Mouse (Mus musculus): Measurements from ENCODE around the gene Vps13c. TPM values are rescaled to one million over a fixed set of nuclear protein-coding genes. Genes with fewer than 3 reads are reported as not detected.

Gene Vps13c
- polyA plus RNA-seq, 1 experiment from 2014 or later: 4.0 TPM

DNA sequence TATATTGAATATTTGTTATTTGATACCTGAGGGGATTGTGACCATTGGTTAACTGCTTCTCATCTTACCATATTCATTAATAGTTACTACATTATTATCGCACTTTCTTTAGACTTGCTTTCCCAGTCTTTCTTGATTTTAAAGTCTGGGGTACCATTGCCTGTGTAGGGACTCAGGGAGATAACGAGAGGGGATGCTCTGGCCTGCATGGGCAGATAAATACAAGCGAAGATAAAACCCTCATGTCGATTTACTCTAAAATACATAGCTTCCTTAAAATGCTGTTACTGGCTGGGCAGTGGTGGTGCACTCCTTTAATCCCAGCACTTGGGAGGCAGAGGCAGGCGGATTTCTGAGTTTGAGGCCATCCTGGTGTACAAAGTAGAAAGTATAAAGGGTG is 23.1 kb downstream of the Vps13c start:
- Histone ChIP-seq H3K4me2 (no peak overlapping the region), H3K27me3 (replicated peaks) (no peaks in the 10 kb centered on the region), H3K4me1 (no peaks in the 10 kb centered on the region), H3K36me3 (peaks cover 17% of the 10 kb centered on the region), H3K27ac (replicated peaks) (no peak overlapping the region), H3K4me3 (no peak overlapping the region), H3K9me3 (no peaks in the 10 kb centered on the region), H3K9ac (no peak overlapping the region)
- no peak for ATAC-seq (ENCODE audit: extremely low read depth, insufficient number of reproducible peaks, low FRiP score, low TSS enrichment)
- 73% methylated on average over 5 of the region's 5 CpGs for WGBS

GRCm38 (mm10) chr9:67864011-67864410 is 23.8 kb downstream of the Vps13c start:
- Histone ChIP-seq H3K9me3 (no peaks in the 10 kb centered on the region), H3K27me3 (replicated peaks) (no peaks in the 10 kb centered on the region), H3K9ac (no peak overlapping the region), H3K27ac (replicated peaks) (no peak overlapping the region), H3K4me1 (peaks cover under 1% of the 10 kb centered on the region; the same call in 1 of the 2 replicates), H3K4me3 (no peak overlapping the region), H3K4me2 (no peak overlapping the region), H3K36me3 (peaks cover 11% of the 10 kb centered on the region; the same call in 1 of the 2 replicates)
- ATAC-seq (ENCODE audit: extremely low read depth, insufficient number of reproducible peaks, low FRiP score, low TSS enrichment): no peak
- 76% methylated on average over 4 of the region's 4 CpGs for WGBS

DNA sequence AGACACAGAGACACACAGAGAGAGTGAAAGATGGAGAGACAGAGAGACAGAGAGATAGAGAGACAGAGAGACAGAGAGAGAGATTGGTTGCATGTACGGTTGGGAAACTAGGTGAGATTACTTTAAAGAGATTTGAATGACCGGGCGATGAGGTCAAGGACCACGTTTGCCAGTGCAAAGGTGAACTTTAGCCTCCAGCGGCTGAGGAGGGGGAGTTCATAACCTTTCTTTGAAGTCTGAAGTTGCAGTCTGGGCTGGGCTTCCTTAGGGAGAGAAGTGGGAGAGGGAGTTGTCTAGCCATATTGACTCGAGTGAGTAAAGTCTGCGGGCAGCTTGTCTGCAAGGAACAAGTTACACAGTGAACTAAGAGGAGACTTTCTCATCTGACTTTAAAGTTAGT is 25.2 kb downstream of the Vps13c start:
- Histone ChIP-seq H3K9me3 (no peaks in the 10 kb centered on the region), H3K4me2 (no peak overlapping the region), H3K36me3 (peaks cover 6% of the 10 kb centered on the region; the same call in 1 of the 2 replicates), H3K27me3 (replicated peaks) (no peaks in the 10 kb centered on the region), H3K4me3 (no peak overlapping the region), H3K4me1 (peaks cover 13% of the 10 kb centered on the region), H3K27ac (replicated peaks) (no peak overlapping the region), H3K9ac (no peak overlapping the region)
- WGBS: 70% methylated on average over 7 of the region's 7 CpGs
- no peak for ATAC-seq (ENCODE audit: extremely low read depth, insufficient number of reproducible peaks, low FRiP score, low TSS enrichment)

DNA sequence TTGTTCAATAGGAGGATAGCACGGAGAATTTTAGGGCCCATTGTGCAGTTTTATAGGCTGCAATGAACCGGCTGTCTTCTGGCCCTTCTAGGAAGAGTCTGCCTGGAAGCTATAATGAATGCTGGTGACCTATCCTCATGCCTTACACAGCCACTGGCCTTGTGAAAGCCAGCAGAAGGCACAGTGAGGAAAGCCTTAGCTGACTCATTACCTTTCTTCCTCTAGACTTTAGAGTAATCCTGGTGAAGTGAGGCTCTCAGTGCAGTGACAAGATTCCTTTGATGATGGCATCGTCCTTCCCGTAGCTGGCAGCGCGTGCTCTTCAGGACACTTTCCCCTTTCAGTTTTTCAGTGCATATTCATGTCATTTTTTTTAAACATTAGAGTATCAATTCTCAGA is 27.2 kb downstream of the Vps13c start:
- WGBS: 80% methylated on average over 6 of the region's 6 CpGs
- H3K27ac ChIP-seq (replicated peaks): no peak overlapping the region
- ATAC-seq (ENCODE audit: extremely low read depth, insufficient number of reproducible peaks, low FRiP score, low TSS enrichment): no peak
- H3K36me3 ChIP-seq: 0 out of 2 replicates have a peak, but pooled peaks cover 7% of the 10 kb centered on the region
- H3K4me2 ChIP-seq: no peak overlapping the region
- peaks cover 13% of the 10 kb centered on the region for H3K4me1 ChIP-seq
- no peak overlapping the region for H3K9ac ChIP-seq
- H3K27me3 ChIP-seq (replicated peaks): no peaks in the 10 kb centered on the region
- no peaks in the 10 kb centered on the region for H3K9me3 ChIP-seq
- H3K4me3 ChIP-seq: no peak overlapping the region

GRCm38 (mm10) chr9:67869691-67870450 is 29.7 kb downstream of the Vps13c start:
- Histone ChIP-seq H3K9me3 (no peaks in the 10 kb centered on the region), H3K9ac (0 out of 2 replicates have a peak overlapping the region, but pooled peaks have one; percentile 30), H3K27me3 (replicated peaks) (no peaks in the 10 kb centered on the region), H3K4me1 (peaks cover 14% of the 10 kb centered on the region), H3K4me3 (no peak overlapping the region), H3K27ac (replicated peaks) (no peak overlapping the region), H3K36me3 (0 out of 2 replicates have a peak, but pooled peaks cover 9% of the 10 kb centered on the region), H3K4me2 (no peak overlapping the region)
- WGBS: 74% methylated on average over 16 of the region's 16 CpGs
- ATAC-seq (ENCODE audit: extremely low read depth, insufficient number of reproducible peaks, low FRiP score, low TSS enrichment): no peak

DNA sequence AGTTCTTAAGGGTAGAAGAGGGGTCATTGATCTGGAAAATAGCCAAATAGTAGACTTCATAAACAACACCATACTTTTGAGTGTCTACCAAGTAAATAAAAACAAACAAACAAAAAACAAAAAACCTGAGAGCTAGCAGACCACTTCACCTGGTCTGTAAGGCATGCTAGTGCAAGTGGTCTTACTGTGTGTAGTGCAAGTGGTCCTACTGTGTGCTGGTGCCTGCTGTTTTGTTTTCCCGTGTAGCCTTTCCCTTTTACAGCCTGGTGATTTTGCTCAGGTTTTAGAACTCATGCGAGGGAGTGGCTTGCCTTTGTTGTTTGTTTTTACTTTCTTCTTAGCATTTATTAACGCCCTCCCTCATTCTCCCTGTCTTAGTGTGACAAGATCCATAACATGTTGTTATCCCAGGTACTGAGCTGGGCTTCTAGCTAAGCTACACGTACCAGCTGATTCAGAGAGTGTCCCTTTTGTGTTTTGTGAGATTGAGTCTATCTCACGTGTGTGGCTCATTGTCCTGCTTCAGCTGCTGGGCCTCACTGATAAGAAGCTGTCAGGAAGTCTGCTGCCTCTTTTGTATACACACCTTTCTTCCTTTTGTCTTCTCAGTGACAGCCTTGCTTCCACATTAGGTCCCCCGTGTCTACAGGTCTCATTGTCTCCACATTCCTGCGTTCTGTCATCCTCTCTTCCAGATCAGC is 34.5 kb downstream of the Vps13c start:
- H3K36me3 ChIP-seq: peaks cover 25% of the 10 kb centered on the region; the same call in 1 of the 2 replicates
- no peak overlapping the region for H3K4me3 ChIP-seq
- H3K4me2 ChIP-seq: no peak overlapping the region
- H3K27me3 ChIP-seq (replicated peaks): no peaks in the 10 kb centered on the region
- H3K27ac ChIP-seq (replicated peaks): no peak overlapping the region; the same call in 1 of the 2 replicates
- no peaks in the 10 kb centered on the region for H3K9me3 ChIP-seq
- no peak overlapping the region for H3K9ac ChIP-seq
- ATAC-seq (ENCODE audit: extremely low read depth, insufficient number of reproducible peaks, low FRiP score, low TSS enrichment): no peak
- WGBS: 57% methylated on average over 7 of the region's 7 CpGs
- H3K4me1 ChIP-seq: peaks cover 9% of the 10 kb centered on the region

- H3K4me3 ChIP-seq: no peak overlapping the region
- no peak for ATAC-seq (ENCODE audit: extremely low read depth, insufficient number of reproducible peaks, low FRiP score, low TSS enrichment)
- WGBS: 31% methylated on average over 2 of the region's 2 CpGs
- no peak overlapping the region for H3K27ac ChIP-seq (replicated peaks)
- H3K36me3 ChIP-seq: peaks cover 28% of the 10 kb centered on the region
- H3K9ac ChIP-seq: no peak overlapping the region
- no peaks in the 10 kb centered on the region for H3K9me3 ChIP-seq
- H3K27me3 ChIP-seq (replicated peaks): no peaks in the 10 kb centered on the region
- 0 out of 2 replicates have a peak, but pooled peaks cover 3% of the 10 kb centered on the region for H3K4me1 ChIP-seq
- H3K4me2 ChIP-seq: no peak overlapping the region
Observed at GRCm38 (mm10) chr9:67875337-67875736, 35.1 kb downstream of the Vps13c start.

- H3K4me3 ChIP-seq: no peak overlapping the region
- H3K9me3 ChIP-seq: no peaks in the 10 kb centered on the region
- 0 out of 2 replicates have a peak, but pooled peaks cover 3% of the 10 kb centered on the region for H3K4me1 ChIP-seq
- ATAC-seq (ENCODE audit: extremely low read depth, insufficient number of reproducible peaks, low FRiP score, low TSS enrichment): no peak
- H3K9ac ChIP-seq: no peak overlapping the region
- no peak overlapping the region for H3K27ac ChIP-seq (replicated peaks)
- H3K36me3 ChIP-seq: peaks cover 37% of the 10 kb centered on the region
- H3K4me2 ChIP-seq: no peak overlapping the region
- 78% methylated on average over 14 of the region's 14 CpGs for WGBS
- no peaks in the 10 kb centered on the region for H3K27me3 ChIP-seq (replicated peaks)
Observed at GRCm38 (mm10) chr9:67877081-67877718, 37.0 kb downstream of the Vps13c start.

- Histone ChIP-seq H3K27me3 (replicated peaks) (no peaks in the 10 kb centered on the region), H3K9ac (no peak overlapping the region), H3K36me3 (peaks cover 45% of the 10 kb centered on the region), H3K4me2 (peak overlapping the region; percentile 13; the same call in 1 of the 2 replicates), H3K27ac (replicated peaks) (no peak overlapping the region), H3K4me1 (0 out of 2 replicates have a peak, but pooled peaks cover 3% of the 10 kb centered on the region), H3K9me3 (no peaks in the 10 kb centered on the region), H3K4me3 (no peak overlapping the region)
- ATAC-seq (ENCODE audit: extremely low read depth, insufficient number of reproducible peaks, low FRiP score, low TSS enrichment): no peak
- WGBS: 77% methylated on average over 11 of the region's 11 CpGs
Observed at GRCm38 (mm10) chr9:67878197-67878769, 38.1 kb downstream of the Vps13c start.

DNA sequence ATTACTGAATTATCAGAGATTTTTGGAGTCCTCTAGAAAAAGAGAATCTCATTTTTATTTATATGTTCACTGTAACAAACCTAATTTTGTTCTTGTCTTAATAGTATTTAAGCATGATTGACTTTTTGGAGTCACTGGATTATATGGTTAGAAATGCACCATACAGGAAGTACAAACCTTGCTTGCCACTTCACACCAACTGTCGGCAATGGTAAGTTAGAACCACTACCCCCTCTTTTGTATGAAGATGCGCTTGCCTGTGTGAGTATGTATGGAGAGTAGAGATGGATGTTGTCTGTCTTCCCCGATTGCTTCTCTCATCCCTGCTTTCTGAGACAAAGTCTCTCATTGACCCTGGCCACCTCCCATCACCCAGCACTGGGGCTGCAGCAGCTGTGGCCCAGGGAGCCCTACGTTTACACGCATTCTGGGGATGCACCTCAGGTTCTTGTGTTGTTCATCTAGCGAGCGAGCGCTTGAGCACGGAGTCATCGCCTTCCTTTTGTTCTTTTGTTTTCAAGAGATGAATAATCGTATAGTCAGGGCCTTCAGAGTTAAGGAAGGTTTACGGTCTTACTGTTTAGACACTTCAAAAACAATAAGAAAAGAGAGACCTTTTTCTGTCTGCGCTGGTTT is 43.3 kb downstream of the Vps13c start:
- WGBS: 90% methylated on average over 13 of the region's 13 CpGs
- Histone ChIP-seq H3K4me2 (no peak overlapping the region), H3K27me3 (replicated peaks) (no peaks in the 10 kb centered on the region), H3K27ac (replicated peaks) (peak overlapping the region; percentile 36; the same call in 1 of the 2 replicates), H3K36me3 (peaks cover 68% of the 10 kb centered on the region), H3K4me3 (no peak overlapping the region), H3K4me1 (0 out of 2 replicates have a peak, but pooled peaks cover 13% of the 10 kb centered on the region), H3K9me3 (no peaks in the 10 kb centered on the region), H3K9ac (no peak overlapping the region)
- ATAC-seq (ENCODE audit: extremely low read depth, insufficient number of reproducible peaks, low FRiP score, low TSS enrichment): no peak
